Mouse (Mus musculus): ENCODE results near the gene Hagh. TPM values are rescaled to one million over a fixed set of nuclear protein-coding genes. Genes with fewer than 3 reads are reported as not detected.

The Hagh gene
- polyA plus RNA-seq, 1 experiment: 195 TPM

DNA sequence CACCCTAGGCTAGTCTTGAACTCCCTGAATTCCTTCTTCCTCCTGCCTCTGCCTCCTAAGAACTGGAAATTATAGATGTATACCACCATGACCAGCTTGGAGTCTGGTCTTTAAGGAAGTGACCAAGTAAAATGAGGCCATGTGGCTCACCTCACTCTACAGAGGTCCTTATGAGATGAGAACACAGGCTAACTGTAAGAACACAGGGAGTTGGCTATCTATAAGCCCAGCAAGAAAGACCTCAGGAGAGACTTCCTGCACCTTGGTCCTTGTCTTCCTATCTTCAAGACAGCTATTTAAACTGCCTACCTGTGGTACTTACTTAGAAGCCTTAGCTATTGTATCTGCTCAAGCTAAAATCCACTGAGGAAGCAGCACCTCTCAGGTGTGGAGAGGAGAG, 74.0 kb downstream of the Hagh start:
- no peak overlapping the region for H3K27ac ChIP-seq (ENCODE audit: insufficient read depth, low read length)
- no peaks in the 10 kb centered on the region for H3K27me3 ChIP-seq (ENCODE audit: control insufficient read depth, insufficient read depth, low read length)
- TF ChIP-seq POLR2A (IDR thresholded peaks at IDR 0.05; ENCODE audit: borderline replicate concordance, insufficient read depth, low read length) (no peak), CTCF (IDR thresholded peaks at IDR 0.05; ENCODE audit: borderline replicate concordance, insufficient read depth, low read depth, low read length) (no peak)
- H3K4me3 ChIP-seq (replicated peaks; ENCODE audit: insufficient read depth, low read depth, low read length): no peak overlapping the region
- DNase-seq: no peak
- H3K4me1 ChIP-seq (ENCODE audit: control insufficient read depth, insufficient read depth, low read length): no peaks in the 10 kb centered on the region

Other genes starting within 250 kb of the Hagh start
- gene Tsc2, start 207.5 kb upstream of the Hagh start, polyA plus RNA-seq (2012; rRNA removed): 168 and 194 TPM in 2 replicates
- gene Nthl1, start 207.5 kb upstream of the Hagh start, polyA plus RNA-seq (2012; rRNA removed): 9.0 TPM in 2 replicates
- 140 and 146 TPM in 2 replicates for gene Slc9a3r2, start 189.8 kb upstream of the Hagh start, polyA plus RNA-seq (2012; rRNA removed)
- not detected in 2 replicates for gene Npw, start 181.7 kb upstream of the Hagh start, polyA plus RNA-seq (2012; rRNA removed)
- gene Zfp598, start 170.5 kb upstream of the Hagh start, polyA plus RNA-seq (2012; rRNA removed): 92.6 and 98.6 TPM in 2 replicates
- gene Syngr3, start 150.2 kb upstream of the Hagh start, polyA plus RNA-seq (2012; rRNA removed): 130 and 132 TPM in 2 replicates
- 26.7 and 30.9 TPM in 2 replicates for gene Gfer, start 144.0 kb upstream of the Hagh start, polyA plus RNA-seq (2012; rRNA removed)
- 7.3 and 7.4 TPM in 2 replicates for gene Noxo1, start 143.9 kb upstream of the Hagh start, polyA plus RNA-seq (2012; rRNA removed)
- 60.6 and 62.4 TPM in 2 replicates for gene Tbl3, start 132.5 kb upstream of the Hagh start, polyA plus RNA-seq (2012; rRNA removed)
- gene Rnf151, start 122.1 kb upstream of the Hagh start, polyA plus RNA-seq (2012; rRNA removed): 0.18 and 0.57 TPM in 2 replicates
- gene Rps2, start 122.0 kb upstream of the Hagh start, polyA plus RNA-seq (2012; rRNA removed): 577 and 621 TPM in 2 replicates
- gene Ndufb10, start 115.7 kb upstream of the Hagh start, polyA plus RNA-seq (2012; rRNA removed): 548 and 613 TPM in 2 replicates
- 0.67 and 0.70 TPM in 2 replicates for gene Rpl3l, start 112.3 kb upstream of the Hagh start, polyA plus RNA-seq (2012; rRNA removed)
- gene Msrb1, start 103.5 kb upstream of the Hagh start, polyA plus RNA-seq (2012; rRNA removed): 63.3 and 66.8 TPM in 2 replicates
- gene Hs3st6, start 87.2 kb upstream of the Hagh start, polyA plus RNA-seq (2012; rRNA removed): 0.80 and 1.0 TPM in 2 replicates
- gene Meiob, start 35.9 kb upstream of the Hagh start, polyA plus RNA-seq (2012; rRNA removed): not detected in 2 replicates
- 31.1 and 33.4 TPM in 2 replicates for gene Fahd1, start 10.2 kb downstream of the Hagh start, polyA plus RNA-seq (2012; rRNA removed)
- 0.11 and 0.27 TPM in 2 replicates for gene Igfals, start 25.9 kb downstream of the Hagh start, polyA plus RNA-seq (2012; rRNA removed)
- gene Nubp2, start 46.2 kb downstream of the Hagh start, polyA plus RNA-seq (2012; rRNA removed): 36.4 and 39.0 TPM in 2 replicates
- gene Spsb3, start 46.5 kb downstream of the Hagh start, polyA plus RNA-seq (2012; rRNA removed): 124 and 138 TPM in 2 replicates
- gene Eme2, start 54.9 kb downstream of the Hagh start, polyA plus RNA-seq (2012; rRNA removed): 57.3 and 62.7 TPM in 2 replicates
- gene Mrps34, start 55.0 kb downstream of the Hagh start, polyA plus RNA-seq (2012; rRNA removed): 147 and 149 TPM in 2 replicates
- 99.0 and 109 TPM in 2 replicates for gene Nme3, start 56.4 kb downstream of the Hagh start, polyA plus RNA-seq (2012; rRNA removed)
- 358 and 363 TPM in 2 replicates for gene Mapk8ip3, start 96.8 kb downstream of the Hagh start, polyA plus RNA-seq (2012; rRNA removed)
- gene Jpt2, start 120.5 kb downstream of the Hagh start, polyA plus RNA-seq (2012; rRNA removed): 10.6 and 12.3 TPM in 2 replicates
- 19.8 and 21.3 TPM in 2 replicates for gene Cramp1l, start 175.6 kb downstream of the Hagh start, polyA plus RNA-seq (2012; rRNA removed)
- 18.0 and 19.2 TPM in 2 replicates for gene Ift140, start 175.9 kb downstream of the Hagh start, polyA plus RNA-seq (2012; rRNA removed)
- gene Tmem204, start 243.4 kb downstream of the Hagh start, polyA plus RNA-seq (2012; rRNA removed): 20.4 and 22.8 TPM in 2 replicates